Mouse (Mus musculus) kidney, embryonic 16.5 days (tissue): ENCODE data around the gene Cass4. TPM values are rescaled to one million over a fixed set of nuclear protein-coding genes. Genes with fewer than 3 reads are reported as not detected.

Source experiments
- ATAC-seq: fragments of 200-750 bp; cut with Nextera tagmentation; 2 replicates; pipeline ENCODE4 v1.8.0; 2017; ENCODE audit warnings: moderate TSS enrichment; ENCODE audit not compliant: low FRiP score, low TSS enrichment
- H3K27ac ChIP-seq: fragments of 300-500 bp; sonication (generic); 2 replicates; pipeline ENCODE4 v1.5.1; 2014; ENCODE audit warnings: low read length
- H3K27me3 ChIP-seq: fragments of 300-500 bp; sonication (generic); 2 replicates; pipeline ENCODE4 v1.6.1; 2014; ENCODE audit warnings: low read length, control low read depth, mixed read lengths; ENCODE audit not compliant: insufficient read depth
- H3K36me3 ChIP-seq: fragments of 300-500 bp; sonication (generic); 2 replicates; pipeline ENCODE4 v1.6.1; 2014; ENCODE audit warnings: low read length, control low read depth, mixed read lengths; ENCODE audit not compliant: insufficient read depth
- H3K4me1 ChIP-seq: fragments of 300-500 bp; sonication (generic); 2 replicates; pipeline ENCODE4 v1.6.1; 2014; ENCODE audit warnings: low read length, control low read depth, mixed read lengths; ENCODE audit not compliant: insufficient read depth
- H3K4me2 ChIP-seq: fragments of 300-500 bp; sonication (generic); replicated peaks from 2 replicates; pipeline ENCODE4 v1.6.1; 2014; ENCODE audit warnings: low read depth, low read length
- H3K4me3 ChIP-seq: fragments of 300-500 bp; sonication (generic); 2 replicates; pipeline ENCODE4 v1.5.1; 2014; ENCODE audit warnings: mild to moderate bottlenecking, low read length
- H3K9ac ChIP-seq: fragments of 300-500 bp; sonication (generic); replicated peaks from 2 replicates; pipeline ENCODE4 v1.6.1; 2014; ENCODE audit warnings: low read length
- H3K9me3 ChIP-seq: fragments of 300-500 bp; sonication (generic); 2 replicates; pipeline ENCODE4 v1.6.1; 2016; ENCODE audit warnings: low read length, control low read depth
- WGBS: fragments of 180-500 bp; shearing (Covaris S2); extraction: QIAGEN DNeasy Blood & Tissue Kit; methylation state at CpG from one replicate; pipeline ENCODE4 v1.1.7; 2014; 5-methylcytosine and 5-hydroxymethylcytosine counted together
- polyA plus RNA-seq: library from polyadenylated mRNA; unstranded; fragments of >200 nt; fragmentation: Nextera tagmentation; extraction: Ambion mirVana; gene quantifications from 2 replicates; pipeline ENCODE4 v1.2.1, GENCODE M21; 2015

Cass4 gene
- polyA plus RNA-seq, 1 experiment from 2014 or later, result 0.32 TPM

DNA sequence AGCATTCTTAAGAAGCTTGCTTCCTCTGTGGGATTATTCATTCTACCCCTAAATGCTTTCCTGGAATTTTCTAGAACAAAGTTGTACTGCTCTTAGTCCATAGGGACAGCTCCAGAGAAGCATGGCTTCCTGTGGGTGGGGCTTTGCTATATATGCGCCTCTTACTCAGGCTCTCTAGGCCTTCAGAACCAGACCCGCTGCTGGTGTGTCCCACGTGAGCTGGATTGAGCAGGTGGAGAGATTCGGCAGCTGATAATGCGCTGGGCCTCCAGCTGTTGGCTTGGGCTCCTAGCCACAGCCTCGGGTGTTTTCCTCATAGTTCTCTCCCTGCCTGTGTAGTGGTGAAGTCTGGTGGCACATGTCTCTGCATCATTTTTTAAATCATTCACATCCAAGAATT is 57.0 kb downstream of the Cass4 start:
- 90% methylated on average over 6 of the region's 6 CpGs for whole genome bisulfite sequencing

DNA sequence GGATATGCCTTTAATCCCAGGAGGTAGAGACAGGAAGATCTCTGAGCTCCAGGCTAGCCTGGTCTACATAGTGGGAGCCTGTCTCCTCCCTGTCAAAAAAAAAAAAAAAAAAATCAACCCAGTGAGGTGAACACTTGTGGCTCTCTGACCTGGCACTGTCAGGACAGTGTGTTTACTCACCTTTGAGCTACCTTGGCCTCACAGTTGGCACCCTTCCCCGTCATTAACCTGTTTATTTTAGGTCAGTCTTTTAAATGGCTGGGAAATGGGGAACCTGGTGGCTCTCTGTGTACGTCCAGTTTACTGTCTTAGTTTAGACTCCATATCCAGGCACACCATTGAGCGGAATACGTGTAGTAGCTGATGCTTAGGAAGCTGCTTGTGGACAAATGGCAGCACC is 58.4 kb downstream of the Cass4 start:
- peaks cover 36% of the 10 kb centered on the region for H3K36me3 ChIP-seq
- no peaks in the 10 kb centered on the region for H3K9me3 ChIP-seq
- no peak overlapping the region for H3K27ac ChIP-seq
- WGBS, result 86% methylated on average over 4 of the region's 4 CpGs
- no peak for ATAC-seq
- H3K27me3 ChIP-seq, result no peaks in the 10 kb centered on the region
- no peaks in the 10 kb centered on the region for H3K4me1 ChIP-seq
- H3K9ac ChIP-seq, result no peak overlapping the region
- no peak overlapping the region for H3K4me3 ChIP-seq
- H3K4me2 ChIP-seq, result no peak overlapping the region

More for the DNA sequence above, 57.0 kb downstream of the Cass4 start:
- Histone ChIP-seq H3K27ac (no peak overlapping the region), H3K9me3 (no peaks in the 10 kb centered on the region), H3K4me1 (no peaks in the 10 kb centered on the region), H3K4me3 (no peak overlapping the region), H3K4me2 (no peak overlapping the region), H3K36me3 (peaks cover 41% of the 10 kb centered on the region), H3K9ac (no peak overlapping the region), H3K27me3 (no peaks in the 10 kb centered on the region)
- ATAC-seq, result no peak

DNA sequence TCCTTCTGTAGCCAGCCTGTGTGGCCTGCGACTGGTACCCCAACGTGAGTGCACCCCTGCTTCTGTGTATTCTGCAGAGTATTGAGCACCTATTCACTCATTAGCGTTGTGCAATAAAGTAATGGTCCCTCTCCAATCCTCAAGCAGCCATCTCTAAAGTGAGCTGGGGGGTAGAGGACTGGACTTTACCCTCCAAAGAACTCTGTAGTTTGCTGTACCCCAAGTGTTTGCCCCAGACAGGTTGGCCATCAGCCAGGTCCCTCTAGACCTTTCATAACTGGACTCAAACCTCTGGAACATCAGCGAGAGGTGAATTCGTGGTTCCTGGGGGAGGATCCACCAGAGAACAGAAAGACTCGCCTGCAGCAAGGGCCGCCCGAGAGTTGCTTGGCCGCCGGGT is 58.9 kb downstream of the Cass4 start:
- Histone ChIP-seq H3K4me1 (no peaks in the 10 kb centered on the region), H3K9me3 (no peaks in the 10 kb centered on the region), H3K36me3 (peaks cover 34% of the 10 kb centered on the region; the same call in 1 of the 2 replicates), H3K9ac (no peak overlapping the region), H3K27ac (no peak overlapping the region), H3K4me2 (no peak overlapping the region), H3K27me3 (no peaks in the 10 kb centered on the region), H3K4me3 (no peak overlapping the region)
- WGBS, result 92% methylated on average over 10 of the region's 10 CpGs
- ATAC-seq, result no peak

- H3K27me3 ChIP-seq, result no peaks in the 10 kb centered on the region
- no peak within 1 kb of the TSS for H3K9ac ChIP-seq
- no peak within 1 kb of the TSS for H3K27ac ChIP-seq
- WGBS, result 83% methylated on average over 11 of the region's 11 CpGs
- H3K4me3 ChIP-seq, result no peak within 1 kb of the TSS
- no peak within 1 kb of the TSS for H3K4me2 ChIP-seq
- ATAC-seq, result no peak
- no peaks in the 10 kb centered on the region for H3K4me1 ChIP-seq
- H3K36me3 ChIP-seq, result peaks cover 16% of the 10 kb centered on the region
- no peaks in the 10 kb centered on the region for H3K9me3 ChIP-seq
Measured at GRCm38 (mm10) chr2:172458496-172458895, 64.9 kb downstream of the Cass4 start, which contains the start of gene Gcnt7. Gene Gcnt7, minus strand, starts transcription at chr2:172458596.

- H3K27ac ChIP-seq, result no peak overlapping the region
- ATAC-seq, result no peak
- H3K36me3 ChIP-seq, result peaks cover 27% of the 10 kb centered on the region
- H3K4me2 ChIP-seq, result no peak overlapping the region
- H3K4me1 ChIP-seq, result no peaks in the 10 kb centered on the region
- H3K4me3 ChIP-seq, result no peak overlapping the region
- no peak overlapping the region for H3K9ac ChIP-seq
- WGBS, result 84% methylated on average over 2 of the region's 2 CpGs
- no peaks in the 10 kb centered on the region for H3K27me3 ChIP-seq
- no peaks in the 10 kb centered on the region for H3K9me3 ChIP-seq
Measured at GRCm38 (mm10) chr2:172460647-172461046, 67.1 kb downstream of the Cass4 start.

DNA sequence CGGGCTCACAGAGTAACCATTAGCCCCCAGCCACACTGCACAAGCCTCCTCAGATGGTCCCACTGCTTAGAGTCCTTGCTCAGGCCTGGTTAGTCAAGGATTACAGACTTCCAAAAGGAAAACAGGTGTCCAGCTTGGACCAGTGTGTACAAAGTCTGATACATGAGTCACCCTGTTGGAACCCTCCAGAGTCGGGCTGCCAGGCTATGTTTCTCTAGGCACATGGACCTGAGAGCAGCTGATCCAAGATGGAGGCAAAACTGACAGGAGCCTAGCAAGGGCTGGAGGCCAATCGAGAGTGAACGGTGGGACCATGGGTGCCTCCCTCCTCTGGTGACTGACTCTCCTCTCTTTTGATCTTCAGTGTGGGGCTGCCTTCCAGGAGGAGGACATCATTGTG is 69.2 kb downstream of the Cass4 start:
- Histone ChIP-seq H3K4me3 (no peak overlapping the region), H3K9ac (no peak overlapping the region), H3K27ac (no peak overlapping the region), H3K4me1 (no peaks in the 10 kb centered on the region), H3K27me3 (no peaks in the 10 kb centered on the region), H3K36me3 (peaks cover 40% of the 10 kb centered on the region), H3K4me2 (no peak overlapping the region), H3K9me3 (no peaks in the 10 kb centered on the region)
- WGBS, result 93% methylated on average over 4 of the region's 4 CpGs
- ATAC-seq, result no peak

DNA sequence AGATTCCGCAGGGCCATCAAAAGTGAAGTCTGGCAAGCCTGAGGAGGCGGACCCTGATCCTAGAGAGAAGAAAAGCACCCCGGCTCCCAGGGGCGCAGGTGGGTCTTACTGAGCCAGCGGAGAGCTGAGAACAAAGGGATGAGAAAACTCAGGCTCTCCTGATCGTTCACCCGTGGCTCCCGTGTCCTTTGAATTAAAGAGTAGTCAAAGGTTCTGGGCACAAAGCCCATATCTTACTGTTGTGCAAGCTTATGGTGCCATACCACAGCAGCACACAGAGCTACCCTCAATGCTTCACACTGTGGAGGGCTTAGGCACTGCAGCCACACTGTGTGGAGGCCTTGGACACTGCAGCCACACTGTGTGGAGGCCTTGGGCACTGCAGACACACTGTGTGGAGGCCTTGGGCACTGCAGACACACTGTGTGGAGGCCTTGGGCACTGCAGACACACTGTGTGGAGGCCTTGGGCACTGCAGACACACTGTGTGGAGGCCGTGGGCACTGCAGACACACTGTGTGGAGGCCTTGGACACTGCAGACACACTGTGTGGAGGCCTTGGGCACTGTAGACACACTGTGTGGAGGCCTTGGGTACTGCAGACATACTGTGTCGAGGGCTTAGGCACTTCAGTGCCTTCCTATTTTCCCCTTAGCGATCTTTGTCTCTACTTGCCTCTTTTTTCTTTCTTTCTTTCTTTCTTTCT is 73.0 kb downstream of the Cass4 start:
- Histone ChIP-seq H3K36me3 (peaks cover 43% of the 10 kb centered on the region), H3K9me3 (no peaks in the 10 kb centered on the region), H3K9ac (no peak overlapping the region), H3K4me2 (no peak overlapping the region), H3K4me1 (no peaks in the 10 kb centered on the region), H3K27me3 (no peaks in the 10 kb centered on the region), H3K27ac (no peak overlapping the region), H3K4me3 (no peak overlapping the region)
- WGBS, result 88% methylated on average over 11 of the region's 11 CpGs
- ATAC-seq, result no peak

GRCm38 (mm10) chr2:172467206-172467605 is 73.6 kb downstream of the Cass4 start:
- no peak overlapping the region for H3K4me2 ChIP-seq
- no peaks in the 10 kb centered on the region for H3K27me3 ChIP-seq
- no peak for ATAC-seq
- H3K9me3 ChIP-seq, result no peaks in the 10 kb centered on the region
- no peak overlapping the region for H3K9ac ChIP-seq
- no peaks in the 10 kb centered on the region for H3K4me1 ChIP-seq
- WGBS, result 94% methylated on average over 5 of the region's 5 CpGs
- H3K27ac ChIP-seq, result no peak overlapping the region
- no peak overlapping the region for H3K4me3 ChIP-seq
- peaks cover 43% of the 10 kb centered on the region for H3K36me3 ChIP-seq

DNA sequence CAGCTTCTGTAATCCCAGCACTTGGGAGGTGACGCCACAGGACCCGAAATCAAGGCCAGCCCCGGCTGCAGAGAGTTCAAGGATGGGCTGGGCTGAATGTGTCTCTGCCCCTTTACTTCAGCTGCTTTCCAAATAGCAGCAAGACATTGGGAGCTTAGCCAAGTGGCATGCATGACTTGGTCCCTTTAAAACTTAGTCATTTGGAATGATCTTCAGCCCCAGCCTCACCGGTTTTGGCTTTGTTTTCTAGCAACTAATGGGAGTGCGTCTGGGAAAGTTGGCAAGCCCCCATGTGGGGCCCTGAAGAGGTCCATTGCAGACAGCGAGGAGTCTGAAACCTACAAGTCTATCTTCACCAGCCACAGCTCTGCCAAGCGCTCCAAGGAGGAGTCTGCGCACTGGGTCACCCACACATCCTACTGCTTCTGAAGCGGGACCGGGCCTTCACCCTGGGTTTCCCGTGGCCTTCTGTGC is 74.8 kb downstream of the Cass4 start:
- ATAC-seq, result no peak
- WGBS, result 89% methylated on average over 11 of the region's 11 CpGs
- Histone ChIP-seq H3K27ac (no peak overlapping the region), H3K9me3 (no peaks in the 10 kb centered on the region), H3K36me3 (peaks cover 36% of the 10 kb centered on the region), H3K9ac (no peak overlapping the region), H3K4me2 (no peak overlapping the region), H3K4me1 (0 out of 2 replicates have a peak, but pooled peaks cover 3% of the 10 kb centered on the region), H3K27me3 (no peaks in the 10 kb centered on the region), H3K4me3 (no peak overlapping the region)

DNA sequence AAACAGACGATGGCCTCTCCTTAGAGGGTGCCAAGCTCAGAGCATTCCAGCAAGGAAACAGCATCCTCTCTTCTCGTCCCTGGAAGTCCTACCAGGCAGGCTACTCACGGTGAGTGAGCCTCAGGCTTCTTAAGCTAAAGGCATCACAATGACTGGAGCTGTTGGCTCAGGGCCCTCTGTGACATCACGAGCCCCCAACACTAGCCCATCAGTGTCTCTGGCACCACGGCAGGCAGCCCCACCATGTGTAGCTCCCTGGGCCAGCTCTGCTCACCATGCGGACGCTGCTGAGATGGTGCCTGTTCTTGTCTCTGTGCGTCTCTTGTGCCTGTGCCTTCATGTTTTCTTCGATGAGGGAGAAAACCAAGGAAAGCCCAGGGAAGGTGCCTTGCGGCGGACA is 78.7 kb downstream of the Cass4 start, which contains the start of gene Fam209:
TSS of gene Fam209 (plus strand) at position 203 of the 400 bp plus-strand sequence.
- H3K27ac ChIP-seq, result 0 out of 2 replicates have a peak within 1 kb of the TSS, but pooled peaks have one; percentile 11
- H3K4me3 ChIP-seq, result no peak within 1 kb of the TSS
- 91% methylated on average over 11 of the region's 11 CpGs for WGBS
- no peaks in the 10 kb centered on the region for H3K27me3 ChIP-seq
- no peak for ATAC-seq
- no peak within 1 kb of the TSS for H3K9ac ChIP-seq
- H3K9me3 ChIP-seq, result no peaks in the 10 kb centered on the region
- H3K4me2 ChIP-seq, result no peak within 1 kb of the TSS
- H3K36me3 ChIP-seq, result peaks cover 11% of the 10 kb centered on the region
- H3K4me1 ChIP-seq, result peaks cover 12% of the 10 kb centered on the region; the same call in 1 of the 2 replicates
